Mouse (Mus musculus) ES-CJ7 (cell line): ENCODE measurements around the gene Tjp2.

Source experiments
- DNase-seq: peaks from one replicate; pipeline ENCODE4 v3.0.0; 2011; ENCODE audit warnings: low read depth, low spot score

Gene Tjp2

GRCm38 (mm10) chr19:24058851-24059250 lies 166.0 kb downstream of the Tjp2 start:
- DNase-seq, result no peak

- DNase-seq, result no peak
These were observed 166.8 kb downstream of the Tjp2 start for GRCm38 (mm10) chr19:24058021-24058420.

- DNase-seq, result no peak
These were observed 167.9 kb downstream of the Tjp2 start for GRCm38 (mm10) chr19:24056880-24057279.

- DNase-seq, result no peak
These were observed 169.9 kb downstream of the Tjp2 start for GRCm38 (mm10) chr19:24054904-24055303.

GRCm38 (mm10) chr19:24054265-24054664 lies 170.6 kb downstream of the Tjp2 start:
- no peak for DNase-seq

- DNase-seq, result no peak
These were observed 174.3 kb downstream of the Tjp2 start for GRCm38 (mm10) chr19:24050514-24050913.

GRCm38 (mm10) chr19:24049329-24049728 lies 175.5 kb downstream of the Tjp2 start:
- DNase-seq, result no peak

- no peak for DNase-seq
These were observed 178.3 kb downstream of the Tjp2 start for GRCm38 (mm10) chr19:24046395-24046993.
